Mouse (Mus musculus) forebrain, embryonic 10.5 days (tissue): ENCODE results near the gene Rab33b. TPM values are rescaled to one million over a fixed set of nuclear protein-coding genes. Genes with fewer than 3 reads are reported as not detected.
A peak's percentile ranks its signal among the peaks of the same experiment; 100 is the strongest.

Experiments used
- DNase-seq: peaks from one replicate; pipeline ENCODE4 v3.0.0-alpha.2; 2017; ENCODE audit warnings: low spot score; ENCODE audit errors: extremely low spot score
- H3K27ac ChIP-seq: fragments of 300-500 bp; sonication (generic); 2 replicates; pipeline ENCODE4 v1.5.1; 2016; ENCODE audit warnings: mild to moderate bottlenecking
- H3K27me3 ChIP-seq: fragments of 300-500 bp; sonication (generic); 2 replicates; pipeline ENCODE4 v1.6.1; 2016; ENCODE audit warnings: mild to moderate bottlenecking; ENCODE audit not compliant: poor library complexity, severe bottlenecking
- H3K36me3 ChIP-seq: fragments of 300-500 bp; sonication (generic); replicated peaks from 2 replicates; pipeline ENCODE4 v1.6.1; 2016; ENCODE audit warnings: mild to moderate bottlenecking, moderate library complexity
- H3K4me1 ChIP-seq: fragments of 300-500 bp; sonication (generic); 2 replicates; pipeline ENCODE4 v1.6.1; 2016
- H3K4me3 ChIP-seq: fragments of 300-500 bp; sonication (generic); 2 replicates; pipeline ENCODE4 v1.5.1; 2016; ENCODE audit warnings: mild to moderate bottlenecking, moderate library complexity
- H3K9me3 ChIP-seq: fragments of 300-500 bp; sonication (generic); 2 replicates; pipeline ENCODE4 v1.6.1; 2016; ENCODE audit warnings: mild to moderate bottlenecking, moderate library complexity
- WGBS: fragments of 180-500 bp; shearing (Covaris S2); methylation state at CpG from one replicate; pipeline ENCODE4 v1.1.7; 2016; 5-methylcytosine and 5-hydroxymethylcytosine counted together
- polyA plus RNA-seq: library from polyadenylated mRNA; unstranded; fragments of >200 nt; fragmentation: Nextera tagmentation; extraction: Ambion mirVana; gene quantifications from 2 replicates; pipeline ENCODE4 v1.2.1, GENCODE M21; 2016

Gene Rab33b
- polyA plus RNA-seq, 1 experiment from 2014 or later: 13.5 TPM

DNA sequence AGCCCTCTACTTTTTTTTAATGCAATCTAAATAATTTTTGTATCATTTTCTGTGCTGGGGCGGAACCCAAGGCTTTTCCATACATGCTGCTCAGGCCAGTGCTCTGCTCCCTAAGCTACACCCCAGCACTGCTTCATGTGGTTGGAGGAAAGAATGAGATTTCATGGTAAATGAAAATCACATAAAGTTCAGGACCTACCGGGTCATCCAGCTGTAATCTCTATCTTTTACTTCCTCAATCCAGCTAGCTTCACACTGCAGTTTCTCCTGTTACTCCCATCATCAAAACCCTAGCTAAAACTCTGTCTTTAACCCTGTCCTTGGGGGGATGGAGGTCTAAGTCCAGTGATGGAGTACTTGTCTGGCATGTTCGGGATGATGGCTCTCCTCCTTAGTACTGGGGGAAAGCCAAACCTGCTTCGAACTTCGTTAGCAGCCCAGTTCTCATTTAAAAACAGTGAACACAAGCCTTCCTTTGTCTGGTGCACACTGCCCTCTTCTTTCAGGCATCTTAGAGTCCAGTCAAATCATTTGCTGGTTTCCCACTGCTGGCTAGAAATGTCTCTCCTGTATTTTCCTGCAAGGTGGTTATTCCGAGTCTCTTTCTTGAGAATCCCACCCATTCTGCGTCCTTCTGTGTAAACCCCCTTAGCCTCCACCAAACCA lies 6.5 kb downstream of the Rab33b start:
- peaks cover 36% of the 10 kb centered on the region for H3K36me3 ChIP-seq
- no peak overlapping the region for H3K4me3 ChIP-seq
- no peak overlapping the region for H3K27ac ChIP-seq
- peaks cover 6% of the 10 kb centered on the region for H3K4me1 ChIP-seq
- WGBS: 80% methylated on average over 7 of the region's 7 CpGs
- H3K9me3 ChIP-seq: no peaks in the 10 kb centered on the region
- no peaks in the 10 kb centered on the region for H3K27me3 ChIP-seq
- no peak for DNase-seq

DNA sequence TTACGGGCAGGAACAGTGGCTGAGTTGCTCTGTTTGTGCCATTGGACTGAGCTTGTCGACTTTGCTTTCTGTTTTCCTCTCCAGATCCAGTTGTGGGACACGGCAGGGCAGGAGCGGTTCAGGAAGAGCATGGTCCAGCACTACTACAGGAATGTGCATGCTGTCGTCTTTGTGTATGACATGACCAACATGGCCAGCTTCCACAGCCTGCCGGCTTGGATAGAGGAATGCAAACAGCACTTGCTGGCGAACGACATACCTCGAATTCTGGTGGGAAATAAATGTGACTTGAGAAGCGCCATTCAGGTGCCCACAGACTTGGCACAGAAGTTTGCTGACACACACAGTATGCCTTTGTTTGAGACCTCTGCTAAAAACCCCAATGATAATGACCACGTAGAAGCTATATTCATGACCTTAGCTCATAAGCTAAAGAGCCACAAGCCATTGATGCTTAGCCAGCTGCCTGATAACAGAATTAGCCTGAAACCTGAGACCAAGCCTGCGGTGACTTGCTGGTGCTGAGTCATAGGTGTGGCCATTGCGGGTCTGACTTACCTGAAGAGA lies 9.6 kb downstream of the Rab33b start:
- 94% methylated on average over 13 of the region's 13 CpGs for WGBS
- Histone ChIP-seq H3K27ac (no peak overlapping the region), H3K36me3 (peaks cover 38% of the 10 kb centered on the region), H3K27me3 (no peaks in the 10 kb centered on the region), H3K4me1 (no peaks in the 10 kb centered on the region), H3K9me3 (no peaks in the 10 kb centered on the region), H3K4me3 (no peak overlapping the region)
- DNase-seq: no peak

DNA sequence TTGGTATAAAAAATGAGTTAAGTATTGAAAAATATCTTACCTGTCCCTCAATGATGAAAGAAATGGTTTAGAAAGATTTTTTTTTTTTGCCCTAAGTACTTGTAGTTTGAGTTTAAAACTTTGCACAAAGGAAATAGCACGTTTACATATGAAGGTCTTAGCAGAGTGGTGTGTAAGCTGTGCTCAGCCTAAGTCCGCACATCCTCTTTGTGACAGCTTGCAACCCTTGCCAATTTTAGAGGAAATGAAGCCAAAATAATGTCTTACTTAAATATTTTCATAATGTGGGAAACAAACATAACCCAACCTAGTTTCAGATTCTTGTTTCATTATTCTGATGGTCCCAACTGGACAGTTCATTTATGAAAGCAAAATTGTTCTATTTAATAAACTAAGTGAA lies 10.7 kb downstream of the Rab33b start:
- H3K4me1 ChIP-seq: no peaks in the 10 kb centered on the region
- no peaks in the 10 kb centered on the region for H3K27me3 ChIP-seq
- H3K9me3 ChIP-seq: no peaks in the 10 kb centered on the region
- H3K36me3 ChIP-seq: peaks cover 36% of the 10 kb centered on the region
- no peak overlapping the region for H3K4me3 ChIP-seq
- DNase-seq: no peak
- 93% methylated on average over 2 of the region's 2 CpGs for WGBS
- H3K27ac ChIP-seq: no peak overlapping the region

DNA sequence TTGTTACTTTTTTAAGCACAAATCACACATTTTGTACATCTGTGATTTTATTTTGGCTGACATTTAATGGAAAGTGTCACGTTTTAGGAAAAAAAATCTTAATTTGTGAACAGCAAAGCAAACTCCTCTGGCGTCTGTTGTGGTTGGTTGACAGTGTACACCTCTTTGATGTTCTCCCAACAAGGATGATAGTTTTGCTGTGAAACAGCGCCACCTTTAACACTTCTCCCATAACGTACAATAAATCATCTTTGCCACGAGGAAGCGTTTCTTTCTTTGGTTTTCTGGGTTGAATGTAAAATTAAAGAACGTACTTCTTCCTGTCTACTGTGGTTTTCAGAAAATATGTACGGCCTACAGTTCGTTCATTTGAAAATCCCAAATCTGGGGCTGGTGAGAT lies 11.9 kb downstream of the Rab33b start:
- no peak for DNase-seq
- Histone ChIP-seq H3K4me3 (no peak overlapping the region), H3K36me3 (peaks cover 36% of the 10 kb centered on the region), H3K9me3 (no peaks in the 10 kb centered on the region), H3K27ac (no peak overlapping the region), H3K4me1 (no peaks in the 10 kb centered on the region), H3K27me3 (no peaks in the 10 kb centered on the region)
- WGBS: 95% methylated on average over 9 of the region's 9 CpGs

DNA sequence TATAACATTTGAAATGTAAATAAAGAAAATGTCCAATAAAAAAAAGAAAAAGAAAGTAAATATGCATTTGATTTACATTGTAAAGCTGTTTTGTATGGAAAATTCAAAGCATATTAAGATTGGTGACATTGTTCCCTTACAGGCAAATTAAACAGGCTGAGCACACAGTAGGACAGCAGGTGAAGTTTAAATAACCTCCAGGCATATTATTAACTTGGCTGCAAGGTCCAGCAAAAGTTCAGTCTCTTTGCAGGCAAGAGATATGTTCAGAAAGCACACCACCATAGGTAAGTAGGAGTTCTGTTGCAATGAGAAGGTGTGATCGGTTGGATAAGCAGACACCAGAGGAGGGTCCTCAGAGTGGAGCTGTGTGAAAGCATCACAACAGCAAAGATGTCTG lies 14.3 kb downstream of the Rab33b start:
- no peak overlapping the region for H3K4me3 ChIP-seq
- H3K36me3 ChIP-seq: peaks cover 34% of the 10 kb centered on the region
- H3K27ac ChIP-seq: no peak overlapping the region
- DNase-seq: no peak
- H3K4me1 ChIP-seq: no peaks in the 10 kb centered on the region
- H3K27me3 ChIP-seq: no peaks in the 10 kb centered on the region
- no peaks in the 10 kb centered on the region for H3K9me3 ChIP-seq
- WGBS: 94% methylated on average over 1 of the region's 1 CpGs

DNA sequence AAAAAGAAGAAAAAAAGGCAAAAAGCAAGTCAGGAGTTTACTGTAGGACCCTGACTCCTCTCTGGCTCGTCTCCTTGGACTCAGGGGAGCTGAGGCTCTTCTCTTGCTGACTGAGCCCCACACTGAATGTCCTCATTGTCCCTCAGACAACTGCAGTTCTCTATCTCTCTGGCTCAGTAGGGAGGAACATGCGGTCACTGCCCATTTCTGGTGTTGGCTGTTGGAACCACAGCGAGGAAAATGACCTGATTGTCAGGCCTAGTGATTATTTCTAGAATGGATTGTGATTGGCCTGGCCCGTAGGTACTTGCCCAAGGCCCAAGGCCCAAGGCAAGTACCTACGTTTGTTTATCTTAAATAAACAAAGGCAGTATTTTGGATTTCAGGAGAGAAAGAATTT lies 14.9 kb downstream of the Rab33b start:
- WGBS: 84% methylated on average over 5 of the region's 5 CpGs
- H3K4me1 ChIP-seq: no peaks in the 10 kb centered on the region
- H3K36me3 ChIP-seq: peaks cover 28% of the 10 kb centered on the region
- H3K27ac ChIP-seq: no peak overlapping the region
- DNase-seq: no peak
- H3K9me3 ChIP-seq: no peaks in the 10 kb centered on the region
- no peaks in the 10 kb centered on the region for H3K27me3 ChIP-seq
- H3K4me3 ChIP-seq: no peak overlapping the region

DNA sequence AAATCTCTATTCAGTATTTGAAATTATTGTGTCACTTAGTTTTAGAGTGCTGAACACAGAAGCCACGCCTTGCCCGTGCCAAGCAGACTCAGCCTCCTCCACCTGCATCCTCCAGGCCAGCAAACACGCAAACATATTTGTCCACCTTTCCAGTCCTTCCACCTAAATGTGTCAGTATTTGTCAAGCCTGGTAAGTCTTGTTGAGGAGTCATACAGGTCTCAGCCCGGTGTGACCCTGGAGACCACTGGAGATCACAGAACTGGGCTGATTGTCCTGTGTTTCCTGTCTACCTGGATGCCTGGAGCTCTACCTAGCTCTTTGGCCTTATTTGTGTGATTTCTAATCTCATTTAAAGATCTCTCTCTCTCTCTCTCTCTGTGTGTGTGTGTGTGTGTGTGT lies 16.2 kb downstream of the Rab33b start:
- Histone ChIP-seq H3K27me3 (no peaks in the 10 kb centered on the region), H3K36me3 (peaks cover 17% of the 10 kb centered on the region), H3K27ac (no peak overlapping the region), H3K9me3 (no peaks in the 10 kb centered on the region), H3K4me1 (peaks cover 7% of the 10 kb centered on the region; the same call in 1 of the 2 replicates), H3K4me3 (no peak overlapping the region)
- DNase-seq: no peak
- 93% methylated on average over 4 of the region's 4 CpGs for WGBS

DNA sequence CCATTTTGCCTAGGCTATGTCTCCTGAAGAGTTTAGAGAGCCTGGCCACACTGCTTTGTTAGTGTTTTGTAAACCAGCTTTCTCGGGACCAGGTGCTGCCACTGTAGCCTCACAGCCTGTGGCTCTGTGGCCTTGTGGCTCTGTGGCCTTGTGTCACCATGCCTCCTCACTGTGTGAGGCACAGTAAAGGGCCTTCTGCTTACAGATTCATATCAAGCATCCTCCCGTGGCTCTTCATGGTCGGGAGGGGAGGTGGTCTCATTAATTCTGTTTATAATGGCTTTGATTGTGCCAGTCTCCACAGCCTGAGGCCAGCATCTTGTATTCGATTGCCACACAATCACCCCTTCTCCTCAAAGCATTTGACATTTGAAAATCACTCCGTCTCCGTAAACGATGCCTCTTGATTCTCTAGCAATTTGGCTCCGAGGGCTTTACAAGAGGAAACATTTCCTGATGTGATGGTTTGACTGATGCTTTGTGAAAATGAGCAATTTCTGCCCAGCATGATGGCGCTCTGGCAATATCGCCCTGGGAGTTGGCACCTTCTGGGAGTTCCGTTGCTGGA lies 20.7 kb downstream of the Rab33b start:
- H3K27ac ChIP-seq: no peak overlapping the region
- WGBS: 81% methylated on average over 11 of the region's 11 CpGs
- H3K9me3 ChIP-seq: no peaks in the 10 kb centered on the region
- no peaks in the 10 kb centered on the region for H3K36me3 ChIP-seq
- DNase-seq: no peak
- peaks cover 11% of the 10 kb centered on the region for H3K4me1 ChIP-seq
- no peaks in the 10 kb centered on the region for H3K27me3 ChIP-seq
- H3K4me3 ChIP-seq: no peak overlapping the region

DNA sequence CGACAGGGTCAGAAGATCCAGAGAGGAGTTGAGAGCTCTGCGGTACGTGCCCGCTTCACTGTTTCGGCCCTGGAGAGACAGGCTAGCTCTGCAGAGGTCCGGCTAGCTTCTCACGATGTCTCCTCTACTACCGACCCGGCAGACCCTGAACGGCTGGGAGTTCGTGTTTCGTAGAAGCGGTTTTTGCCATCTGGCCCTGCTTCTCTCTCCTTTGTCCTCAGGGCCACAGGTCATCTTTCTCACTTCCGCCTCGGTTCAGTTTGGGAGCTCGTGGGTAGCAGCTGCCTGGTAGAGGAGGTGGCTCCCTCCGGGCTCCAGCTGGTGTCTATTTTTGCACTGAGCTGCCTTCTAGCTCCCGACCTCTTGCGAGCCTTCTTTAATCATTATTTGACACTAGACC lies 21.7 kb downstream of the Rab33b start:
- Histone ChIP-seq H3K36me3 (no peaks in the 10 kb centered on the region), H3K4me1 (peaks cover 11% of the 10 kb centered on the region), H3K27ac (peak overlapping the region; percentile 65; the same call in 1 of the 2 replicates), H3K4me3 (no peak overlapping the region), H3K27me3 (no peaks in the 10 kb centered on the region), H3K9me3 (no peaks in the 10 kb centered on the region)
- 65% methylated on average over 19 of the region's 19 CpGs for WGBS
- DNase-seq: peak; percentile 41

DNA sequence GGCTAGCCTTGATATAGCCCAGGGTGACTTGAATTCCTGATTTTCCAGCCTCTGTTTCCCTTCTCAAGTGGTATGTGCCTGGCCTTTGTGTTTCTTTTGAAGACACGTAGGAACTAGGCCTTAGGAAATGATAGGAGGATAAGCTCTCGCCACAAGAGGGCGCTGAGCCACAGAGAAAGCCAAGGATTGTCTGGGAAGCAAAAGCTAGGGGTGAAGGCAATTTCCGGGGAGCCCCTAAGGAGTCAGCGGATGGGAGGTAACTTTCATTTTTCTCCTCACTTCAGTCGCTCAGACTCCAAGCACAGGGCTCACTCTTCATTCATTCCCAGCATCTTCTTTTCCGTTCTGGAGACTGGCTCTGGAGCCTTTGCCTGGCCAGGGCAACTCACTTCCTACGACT lies 27.2 kb downstream of the Rab33b start:
- no peaks in the 10 kb centered on the region for H3K4me1 ChIP-seq
- WGBS: 28% methylated on average over 8 of the region's 8 CpGs
- H3K27ac ChIP-seq: peak overlapping the region; percentile 37
- no peak overlapping the region for H3K4me3 ChIP-seq
- peaks cover 5% of the 10 kb centered on the region for H3K36me3 ChIP-seq
- no peaks in the 10 kb centered on the region for H3K27me3 ChIP-seq
- no peaks in the 10 kb centered on the region for H3K9me3 ChIP-seq
- peak; percentile 69 for DNase-seq

DNA sequence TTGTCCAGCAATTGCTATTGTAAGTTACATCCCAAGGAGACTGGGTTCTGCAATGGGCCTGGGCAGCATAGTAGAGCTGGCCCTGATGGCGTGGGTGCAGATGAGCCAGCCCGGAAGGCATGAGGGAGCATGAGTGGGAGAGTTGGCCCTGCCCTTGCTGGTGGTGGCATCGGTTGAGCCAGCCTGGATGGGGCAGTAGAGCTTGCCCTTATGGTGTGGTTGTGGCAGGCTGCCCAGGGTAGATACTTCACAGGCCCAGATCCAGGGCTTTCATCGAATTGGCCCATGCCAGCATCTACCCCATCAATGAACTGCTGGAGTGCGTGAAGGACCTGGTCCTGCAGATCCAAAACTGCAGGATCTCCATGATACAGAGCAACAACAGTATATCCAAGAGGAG lies 28.3 kb downstream of the Rab33b start:
- no peaks in the 10 kb centered on the region for H3K9me3 ChIP-seq
- no peak for DNase-seq
- no peak overlapping the region for H3K4me3 ChIP-seq
- no peak overlapping the region for H3K27ac ChIP-seq
- no peaks in the 10 kb centered on the region for H3K4me1 ChIP-seq
- no peaks in the 10 kb centered on the region for H3K27me3 ChIP-seq
- WGBS: 96% methylated on average over 5 of the region's 5 CpGs
- peaks cover 11% of the 10 kb centered on the region for H3K36me3 ChIP-seq

DNA sequence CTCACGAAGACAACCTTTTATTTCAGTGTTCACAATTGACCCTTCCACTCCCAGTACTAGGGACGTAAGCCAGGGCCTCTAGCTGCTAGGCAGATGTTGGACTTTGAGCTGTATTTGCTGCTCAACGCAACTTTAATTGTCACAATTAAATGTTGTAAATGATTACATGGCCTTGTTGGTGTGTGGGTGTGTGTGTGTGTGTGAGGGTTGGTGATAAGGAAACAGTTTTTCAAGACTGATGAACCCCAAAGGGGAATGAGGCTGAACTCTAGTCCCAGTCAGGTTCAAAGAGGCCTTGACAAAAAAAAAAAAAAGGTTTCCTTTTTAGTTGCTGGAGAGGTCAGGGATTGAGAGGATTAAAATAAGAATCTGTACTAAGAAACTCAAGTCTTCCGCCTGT lies 33.7 kb downstream of the Rab33b start:
- WGBS: 83% methylated on average over 4 of the region's 4 CpGs
- DNase-seq: no peak
- peaks cover 48% of the 10 kb centered on the region for H3K36me3 ChIP-seq
- no peaks in the 10 kb centered on the region for H3K27me3 ChIP-seq
- H3K4me1 ChIP-seq: peaks cover 13% of the 10 kb centered on the region
- no peak overlapping the region for H3K27ac ChIP-seq
- no peak overlapping the region for H3K4me3 ChIP-seq
- H3K9me3 ChIP-seq: no peaks in the 10 kb centered on the region

DNA sequence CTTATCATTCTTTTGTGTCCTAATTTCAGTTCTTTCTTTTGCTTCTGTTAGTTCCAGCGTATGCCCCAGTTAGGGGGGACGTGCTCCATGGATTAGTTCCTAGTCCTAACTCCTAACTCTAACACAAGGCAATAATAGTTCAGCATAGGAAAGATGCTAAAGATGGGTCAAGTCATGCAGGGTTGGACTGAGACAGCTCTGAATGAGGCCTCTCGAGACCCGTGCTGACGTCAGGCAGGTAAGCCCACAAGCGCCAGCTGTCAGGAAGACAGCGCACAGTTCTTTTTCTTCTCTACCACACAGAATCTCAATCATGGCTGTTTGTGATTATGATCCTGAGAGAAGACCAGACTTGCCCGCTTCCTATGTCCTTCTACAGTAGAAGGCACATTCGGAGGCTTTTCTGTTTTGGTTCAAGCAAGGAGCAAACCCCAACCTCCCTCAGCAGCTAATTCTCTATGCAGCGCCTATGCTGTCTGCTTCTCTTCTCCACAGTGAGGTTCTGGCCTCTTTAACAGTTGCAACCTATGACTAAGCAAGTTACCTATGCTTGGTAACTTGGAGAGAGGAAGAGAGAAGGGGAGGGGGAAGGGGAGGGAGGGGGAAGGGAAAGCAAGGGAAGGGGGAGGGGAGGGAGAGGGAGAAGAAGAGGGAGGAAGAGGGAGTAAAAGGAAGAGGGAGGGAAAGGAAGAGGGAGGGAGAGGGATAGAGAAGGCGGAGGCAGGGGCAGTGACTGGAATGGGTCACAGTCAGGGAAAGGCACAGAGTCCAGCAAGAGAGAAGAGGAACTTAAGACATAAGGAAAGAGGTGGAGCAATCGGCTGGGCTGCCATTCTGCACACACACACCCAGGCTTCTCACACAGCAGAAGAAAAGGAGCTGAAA lies 34.4 kb downstream of the Rab33b start:
- 76% methylated on average over 12 of the region's 12 CpGs for WGBS
- peaks cover 13% of the 10 kb centered on the region for H3K4me1 ChIP-seq
- H3K4me3 ChIP-seq: no peak overlapping the region
- no peaks in the 10 kb centered on the region for H3K27me3 ChIP-seq
- DNase-seq: no peak
- no peaks in the 10 kb centered on the region for H3K9me3 ChIP-seq
- H3K27ac ChIP-seq: peak overlapping the region; percentile 67
- H3K36me3 ChIP-seq: peaks cover 54% of the 10 kb centered on the region
